Mouse (Mus musculus) hindbrain, postnatal 0 days (tissue): ENCODE data around the gene Man2b1. TPM values are rescaled to one million over a fixed set of nuclear protein-coding genes. Genes with fewer than 3 reads are reported as not detected.

Experiments used
- ATAC-seq: fragments of 200-750 bp; cut with Nextera tagmentation; 2 replicates; pipeline ENCODE4 v1.8.0; 2017; ENCODE audit warnings: mild to moderate bottlenecking, moderate TSS enrichment, moderate library complexity
- DNase-seq: peaks from one replicate; pipeline ENCODE4 v3.0.0-alpha.2; 2015; ENCODE audit warnings: low spot score
- H3K27ac ChIP-seq: fragments of 300-500 bp; sonication (generic); 2 replicates; pipeline ENCODE4 v1.5.1; 2014; ENCODE audit warnings: mild to moderate bottlenecking
- H3K27me3 ChIP-seq: fragments of 300-500 bp; sonication (generic); 2 replicates; pipeline ENCODE4 v1.6.1; 2014; ENCODE audit warnings: low read length, mixed read lengths; ENCODE audit not compliant: insufficient read depth
- H3K36me3 ChIP-seq: fragments of 300-500 bp; sonication (generic); 2 replicates; pipeline ENCODE4 v1.6.1; 2014; ENCODE audit warnings: low read length, mixed read lengths; ENCODE audit not compliant: insufficient read depth
- H3K4me1 ChIP-seq: fragments of 300-500 bp; sonication (generic); 2 replicates; pipeline ENCODE4 v1.6.1; 2014; ENCODE audit warnings: antibody characterized with exemption, low read length, mixed read lengths; ENCODE audit not compliant: insufficient read depth
- H3K4me2 ChIP-seq: fragments of 300-500 bp; sonication (generic); 2 replicates; pipeline ENCODE4 v1.6.1; 2014; ENCODE audit warnings: low read depth, mild to moderate bottlenecking, low read length, moderate library complexity, mixed read lengths
- H3K4me3 ChIP-seq: fragments of 300-500 bp; sonication (generic); 2 replicates; pipeline ENCODE4 v1.5.1; 2014; ENCODE audit warnings: low read length
- H3K9ac ChIP-seq: fragments of 300-500 bp; sonication (generic); replicated peaks from 2 replicates; pipeline ENCODE4 v1.6.1; 2014; ENCODE audit warnings: mild to moderate bottlenecking, low read length, moderate library complexity, mixed read lengths
- H3K9me3 ChIP-seq: fragments of 300-500 bp; sonication (generic); 2 replicates; pipeline ENCODE4 v1.6.1; 2016; ENCODE audit warnings: low read length, mixed read lengths
- CTCF ChIP-seq: IDR thresholded peaks from 2 replicates; pipeline ENCODE4 v1.5.1; 2016; ENCODE audit warnings: antibody characterized with exemption, control low read depth, low read depth
- WGBS: fragments of 180-500 bp; shearing (Covaris S2); extraction: QIAGEN DNeasy Blood & Tissue Kit; methylation state at CpG from one replicate; pipeline ENCODE4 v1.1.7; 2014; 5-methylcytosine and 5-hydroxymethylcytosine counted together
- microRNA-seq, 2 experiments: library from miRNA; unstranded; fragments of <30 nt; microRNA quantifications; one replicate each; pipeline ENCODE4; 2016
- polyA plus RNA-seq: library from polyadenylated mRNA; unstranded; fragments of >200 nt; fragmentation: Nextera tagmentation; extraction: Ambion mirVana; gene quantifications from 2 replicates; pipeline ENCODE4 v1.2.1, GENCODE M21; 2015
- total RNA-seq: library from RNA; depleted of rRNA; stranded (reverse); fragments of >200 nt; gene quantifications from 2 replicates; pipeline ENCODE4 v1.2.3, GENCODE M21; 2014; rRNA removed

The Man2b1 gene
- total and polyA plus RNA-seq, 2 experiments from 2014 or later, result 22.5 to 32.9 TPM

GRCm38 (mm10) chr8:85142516-85142915 is 59.4 kb downstream of the Man2b1 start:
- DNase-seq, result no peak
- H3K36me3 ChIP-seq, result no peaks in the 10 kb centered on the region
- H3K4me2 ChIP-seq, result no peak overlapping the region
- WGBS, result 95% methylated on average over 4 of the region's 4 CpGs
- H3K9ac ChIP-seq, result no peak overlapping the region
- no peak overlapping the region for H3K27ac ChIP-seq
- TF ChIP-seq CTCF, result no peak
- no peak for ATAC-seq
- no peaks in the 10 kb centered on the region for H3K4me1 ChIP-seq
- H3K4me3 ChIP-seq, result no peak overlapping the region
- H3K9me3 ChIP-seq, result peaks cover 6% of the 10 kb centered on the region; the same call in 1 of the 2 replicates
- no peaks in the 10 kb centered on the region for H3K27me3 ChIP-seq

Small RNA genes lying within 50 kb of the gene (microRNA-seq; reads per million reads assigned to microRNA genes)
- 0.36 to 0.53 reads per million in 2 experiments for gene Gm23388
- gene Mir7070, result 3.3 to 4.7 reads per million in 2 experiments

Other genes with a start within 250 kb of the Man2b1 start
- gene Rad23a, start 242.6 kb upstream of the Man2b1 start, total RNA-seq, result 62.5 and 68.1 TPM in 2 replicates
- 90.6 and 98.0 TPM in 2 replicates for gene Rad23a, start 242.6 kb upstream of the Man2b1 start, polyA plus RNA-seq
- 350 and 359 TPM in 2 replicates for gene Calr, start 236.3 kb upstream of the Man2b1 start, total RNA-seq
- 418 and 457 TPM in 2 replicates for gene Calr, start 236.3 kb upstream of the Man2b1 start, polyA plus RNA-seq
- gene Farsa, start 226.3 kb upstream of the Man2b1 start, total RNA-seq, result 77.5 and 86.1 TPM in 2 replicates
- gene Farsa, start 226.3 kb upstream of the Man2b1 start, polyA plus RNA-seq, result 87.4 and 89.8 TPM in 2 replicates
- 11.8 and 14.0 TPM in 2 replicates for gene Syce2, start 211.2 kb upstream of the Man2b1 start, total RNA-seq
- 62.1 and 64.4 TPM in 2 replicates for gene Syce2, start 211.2 kb upstream of the Man2b1 start, polyA plus RNA-seq
- gene Gcdh, start 189.3 kb upstream of the Man2b1 start, total RNA-seq, result 24.9 and 37.8 TPM in 2 replicates
- gene Gcdh, start 189.3 kb upstream of the Man2b1 start, polyA plus RNA-seq, result 36.5 and 41.3 TPM in 2 replicates
- gene Klf1, start 181.3 kb upstream of the Man2b1 start, total RNA-seq, result 1.2 TPM in 1 of 2 replicates, not detected in the other
- gene Klf1, start 181.3 kb upstream of the Man2b1 start, polyA plus RNA-seq, result 0.34 and 0.98 TPM in 2 replicates
- 15.0 and 24.5 TPM in 2 replicates for gene Dnase2a, start 174.7 kb upstream of the Man2b1 start, total RNA-seq
- gene Dnase2a, start 174.7 kb upstream of the Man2b1 start, polyA plus RNA-seq, result 8.6 and 8.8 TPM in 2 replicates
- gene Mast1, start 145.9 kb upstream of the Man2b1 start, total RNA-seq, result 70.9 and 83.0 TPM in 2 replicates
- 61.9 and 69.5 TPM in 2 replicates for gene Mast1, start 145.9 kb upstream of the Man2b1 start, polyA plus RNA-seq
- gene Rtbdn, start 136.3 kb upstream of the Man2b1 start, total RNA-seq, result 5.8 and 11.6 TPM in 2 replicates
- gene Rtbdn, start 136.3 kb upstream of the Man2b1 start, polyA plus RNA-seq, result 3.5 and 4.1 TPM in 2 replicates
- gene Gm49661, start 113.8 kb upstream of the Man2b1 start, total RNA-seq, result not detected in 2 replicates
- not detected in 2 replicates for gene Gm49661, start 113.8 kb upstream of the Man2b1 start, polyA plus RNA-seq
- 688 and 763 TPM in 2 replicates for gene Prdx2, start 113.7 kb upstream of the Man2b1 start, total RNA-seq
- gene Prdx2, start 113.7 kb upstream of the Man2b1 start, polyA plus RNA-seq, result 925 and 937 TPM in 2 replicates
- gene Rnaseh2a, start 113.5 kb upstream of the Man2b1 start, total RNA-seq, result 37.3 and 45.9 TPM in 2 replicates
- 59.0 and 59.7 TPM in 2 replicates for gene Rnaseh2a, start 113.5 kb upstream of the Man2b1 start, polyA plus RNA-seq
- gene Junb, start 104.6 kb upstream of the Man2b1 start, total RNA-seq, result 16.9 and 17.8 TPM in 2 replicates
- 6.3 and 7.9 TPM in 2 replicates for gene Junb, start 104.6 kb upstream of the Man2b1 start, polyA plus RNA-seq
- 18.9 and 19.0 TPM in 2 replicates for gene Hook2, start 92.7 kb upstream of the Man2b1 start, total RNA-seq
- gene Hook2, start 92.7 kb upstream of the Man2b1 start, polyA plus RNA-seq, result 29.7 and 33.4 TPM in 2 replicates
- not detected in 2 replicates for gene Best2, start 68.7 kb upstream of the Man2b1 start, total RNA-seq
- 0.09 and 0.26 TPM in 2 replicates for gene Best2, start 68.7 kb upstream of the Man2b1 start, polyA plus RNA-seq
- 165 and 172 TPM in 2 replicates for gene Asna1, start 58.0 kb upstream of the Man2b1 start, total RNA-seq
- 149 and 150 TPM in 2 replicates for gene Asna1, start 58.0 kb upstream of the Man2b1 start, polyA plus RNA-seq
- 220 and 238 TPM in 2 replicates for gene Trir, start 56.4 kb upstream of the Man2b1 start, total RNA-seq
- 146 and 152 TPM in 2 replicates for gene Trir, start 56.4 kb upstream of the Man2b1 start, polyA plus RNA-seq
- 174 and 183 TPM in 2 replicates for gene Tnpo2, start 46.4 kb upstream of the Man2b1 start, total RNA-seq
- gene Tnpo2, start 46.4 kb upstream of the Man2b1 start, polyA plus RNA-seq, result 48.1 and 49.1 TPM in 2 replicates
- 104 and 114 TPM in 2 replicates for gene Fbxw9, start 23.2 kb upstream of the Man2b1 start, total RNA-seq
- 78.9 and 82.2 TPM in 2 replicates for gene Fbxw9, start 23.2 kb upstream of the Man2b1 start, polyA plus RNA-seq
- gene Gm5741, start 15.3 kb upstream of the Man2b1 start, total RNA-seq, result not detected in 2 replicates
- 0.71 and 0.76 TPM in 2 replicates for gene Gm5741, start 15.3 kb upstream of the Man2b1 start, polyA plus RNA-seq
- gene Dhps, start 11.5 kb upstream of the Man2b1 start, total RNA-seq, result 77.5 and 103 TPM in 2 replicates
- 118 and 123 TPM in 2 replicates for gene Dhps, start 11.5 kb upstream of the Man2b1 start, polyA plus RNA-seq
- gene Wdr83os, start 2.5 kb upstream of the Man2b1 start, total RNA-seq, result 109 and 123 TPM in 2 replicates
- 129 and 131 TPM in 2 replicates for gene Wdr83os, start 2.5 kb upstream of the Man2b1 start, polyA plus RNA-seq
- gene Wdr83, start 2.0 kb upstream of the Man2b1 start, total RNA-seq, result 21.4 TPM in 2 replicates
- gene Wdr83, start 2.0 kb upstream of the Man2b1 start, polyA plus RNA-seq, result 38.6 and 38.9 TPM in 2 replicates
- gene Zfp791, start 39.8 kb downstream of the Man2b1 start, total RNA-seq, result 1.5 and 2.4 TPM in 2 replicates
- gene Zfp791, start 39.8 kb downstream of the Man2b1 start, polyA plus RNA-seq, result 2.4 and 2.5 TPM in 2 replicates
- not detected in 2 replicates for gene Cks1brt, start 68.7 kb downstream of the Man2b1 start, total RNA-seq
- gene Cks1brt, start 68.7 kb downstream of the Man2b1 start, polyA plus RNA-seq, result not detected in 2 replicates
- gene Olfr371, start 142.7 kb downstream of the Man2b1 start, total RNA-seq, result not detected in 2 replicates
- not detected in 2 replicates for gene Olfr371, start 142.7 kb downstream of the Man2b1 start, polyA plus RNA-seq
- gene Orc6, start 216.4 kb downstream of the Man2b1 start, total RNA-seq, result 41.4 and 43.2 TPM in 2 replicates
- 62.3 and 63.8 TPM in 2 replicates for gene Orc6, start 216.4 kb downstream of the Man2b1 start, polyA plus RNA-seq
- 108 and 114 TPM in 2 replicates for gene Vps35, start 216.5 kb downstream of the Man2b1 start, total RNA-seq
- 151 and 153 TPM in 2 replicates for gene Vps35, start 216.5 kb downstream of the Man2b1 start, polyA plus RNA-seq